Mouse (Mus musculus) frontal cortex, postnatal 36 days (tissue): Measurements from ENCODE around the gene Fgf22.

Experiments
- DNase-seq, 2 experiments: peaks; one replicate each; pipeline ENCODE4 v3.0.0; 2022; ENCODE audit warnings: low spot score in 2 of 2

Fgf22 gene

DNA sequence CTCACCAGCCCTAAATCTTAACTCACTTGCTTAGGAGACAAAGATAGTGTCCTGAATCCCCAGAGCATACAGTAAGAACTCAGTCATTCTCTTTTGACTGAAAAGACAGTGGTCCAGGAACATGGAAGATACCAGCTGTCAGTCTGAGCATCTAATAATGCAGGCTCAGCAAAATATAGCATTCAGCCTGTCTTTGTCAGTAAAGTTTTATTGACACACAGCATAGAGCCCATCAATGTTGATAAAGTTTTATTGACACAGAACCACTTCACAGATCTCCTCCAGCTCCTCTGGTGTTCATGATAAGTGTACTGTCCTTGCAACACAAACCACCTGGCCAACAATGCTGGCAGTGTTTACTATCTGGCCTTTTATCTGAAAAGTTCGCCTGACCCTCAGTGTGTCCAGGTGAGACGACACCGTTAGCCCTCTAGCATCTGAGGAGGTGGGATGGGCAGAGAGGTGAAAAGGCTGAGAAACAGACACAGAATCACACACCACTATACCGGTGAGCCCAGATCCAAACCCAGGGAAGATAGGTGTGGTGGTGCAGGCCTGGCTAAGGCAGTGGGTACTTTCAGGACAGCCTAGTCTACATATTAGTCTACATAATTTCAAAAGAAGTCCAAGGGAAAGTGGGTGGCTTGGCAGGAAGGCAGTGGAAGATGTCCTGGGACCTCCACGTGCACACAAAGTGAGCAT, 37.6 kb downstream of the Fgf22 start:
- DNase-seq = no peak

DNA sequence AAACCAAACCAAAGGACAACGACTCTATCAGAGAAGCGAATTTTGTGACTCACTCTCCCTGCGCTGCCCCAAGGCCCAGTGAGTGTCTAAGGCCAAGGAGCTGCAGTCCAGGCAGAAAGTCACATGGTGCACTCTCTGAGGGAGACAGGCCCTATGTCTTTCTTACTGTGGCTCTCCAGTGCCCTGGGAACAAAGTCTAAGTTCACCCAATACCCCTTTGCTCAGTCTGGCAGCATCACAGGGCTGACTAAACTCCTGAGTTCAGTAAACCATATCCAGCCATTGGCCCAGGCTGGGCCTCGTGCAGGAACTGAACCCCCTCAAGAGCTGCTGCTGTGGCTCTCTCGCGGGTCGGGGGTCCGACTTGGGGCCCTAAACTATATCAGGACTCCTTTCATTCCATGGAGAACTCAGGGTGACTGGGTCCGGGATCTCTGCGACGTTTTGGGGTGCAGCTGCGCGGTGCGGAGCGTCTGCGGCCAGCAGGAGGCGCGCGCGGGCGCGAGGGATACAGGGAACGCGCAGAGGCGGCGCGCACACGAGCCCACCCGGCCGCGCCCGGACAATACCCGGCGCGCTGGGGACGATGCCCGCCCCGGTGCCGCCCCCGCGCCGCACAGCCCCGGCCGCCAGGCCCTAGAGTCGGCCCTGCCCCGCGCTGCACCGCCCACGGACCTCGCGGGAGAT, 38.3 kb downstream of the Fgf22 start, which contains the start of gene Palm:
TSS of gene Palm (plus strand) at position 522 of the 687 bp plus-strand sequence.
- peak; percentile 85 for DNase-seq

DNA sequence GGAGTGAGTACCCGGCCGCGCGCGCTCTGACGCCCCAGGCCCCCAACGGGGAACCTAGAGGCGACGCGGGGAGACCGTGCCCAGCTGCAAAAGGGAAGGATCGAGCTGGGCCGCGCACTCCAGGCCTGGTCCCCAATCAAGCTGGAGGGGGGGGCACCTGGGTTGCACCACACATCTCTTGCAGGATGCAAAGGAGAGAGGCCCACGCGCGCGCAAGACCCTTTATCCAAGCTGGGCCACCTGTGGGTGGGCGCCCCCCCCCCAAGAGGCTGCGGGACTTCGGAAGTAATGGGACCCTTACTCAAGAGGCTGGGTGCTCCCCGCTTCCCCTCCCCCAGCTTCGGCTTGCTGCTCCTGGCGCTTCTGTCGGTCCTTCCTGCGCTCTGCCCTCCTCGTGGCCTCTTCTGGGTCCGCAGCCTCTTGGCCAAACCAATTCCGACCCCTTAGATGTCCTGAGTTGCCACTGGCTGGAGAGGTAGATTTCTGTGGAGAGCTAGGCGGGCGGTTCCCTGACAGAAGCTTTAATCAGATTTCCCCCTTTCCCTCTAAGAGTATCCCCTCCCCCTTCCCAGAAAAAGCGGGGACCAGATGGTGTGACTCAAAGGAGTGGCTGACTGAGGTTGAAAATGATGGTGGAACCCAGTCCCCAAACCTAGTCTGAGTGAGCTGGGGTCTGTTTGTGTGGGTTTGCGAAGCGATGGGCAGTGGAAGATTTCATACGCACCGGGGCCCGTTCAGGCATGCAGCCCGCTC, 39.0 kb downstream of the Fgf22 start:
- DNase-seq = peak; percentile 70 to 73

DNA sequence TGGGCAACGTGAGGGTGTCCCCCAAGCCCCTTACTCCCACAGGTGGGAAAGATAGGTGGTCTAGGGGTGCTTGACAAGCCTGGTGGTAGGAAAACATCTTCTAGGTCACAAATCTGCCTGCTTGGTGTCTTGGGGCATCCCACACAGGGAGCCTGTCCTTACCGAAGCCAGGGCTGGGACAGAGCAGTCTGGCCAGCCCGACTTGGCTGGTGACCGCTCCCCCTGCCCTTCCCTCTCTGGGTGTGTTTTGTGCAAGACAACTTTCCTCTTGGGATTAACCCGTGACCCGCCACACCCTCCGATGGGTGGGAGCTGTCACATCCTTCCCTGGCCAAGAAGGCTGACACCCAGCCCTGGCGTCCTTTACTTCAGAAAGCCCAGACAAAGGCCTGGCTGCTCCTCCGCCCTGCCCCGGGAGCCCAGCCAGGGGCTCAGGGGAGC, 39.6 kb downstream of the Fgf22 start:
- peak in 1 of 2 experiments; percentile 35 for DNase-seq

DNA sequence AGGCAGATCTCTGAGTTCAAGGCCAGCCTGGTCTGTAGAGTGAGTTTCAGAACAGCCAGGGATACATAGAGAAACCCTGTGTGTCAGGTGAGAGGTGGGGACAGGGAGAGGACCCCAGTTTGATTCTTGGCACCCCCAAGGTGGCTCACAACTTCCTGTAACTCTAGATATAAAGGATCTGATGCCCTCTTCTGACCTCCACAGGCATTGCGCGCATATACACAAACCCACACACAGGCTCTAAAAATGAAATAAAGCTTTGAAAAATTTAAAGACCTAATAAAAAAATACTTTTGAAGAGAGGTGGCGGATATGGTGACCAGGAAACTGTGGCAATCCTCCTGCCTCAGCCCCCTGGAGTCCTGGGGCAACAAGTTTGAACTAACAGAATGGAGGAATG, 41.0 kb downstream of the Fgf22 start:
- DNase-seq = no peak

DNA sequence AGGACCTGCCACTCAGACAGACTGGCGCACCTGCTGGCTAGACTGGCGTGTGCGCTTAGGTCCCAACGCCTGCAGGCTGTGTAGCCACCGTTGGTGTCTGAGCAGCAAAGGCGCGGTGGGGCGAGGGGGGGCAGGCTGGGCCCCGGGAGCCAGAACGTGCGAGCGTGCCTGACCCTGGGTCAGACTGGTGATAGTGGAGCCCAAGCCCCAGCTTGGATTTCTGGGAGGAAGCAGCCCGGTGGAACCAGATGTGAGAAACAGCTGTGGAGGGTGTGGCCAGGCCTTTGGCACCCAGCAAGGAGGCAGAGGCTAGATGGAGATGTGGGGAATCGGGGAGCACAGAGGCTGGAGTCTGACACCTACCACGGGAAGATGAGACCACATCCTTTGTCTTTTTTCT, 42.5 kb downstream of the Fgf22 start:
- DNase-seq = no peak

DNA sequence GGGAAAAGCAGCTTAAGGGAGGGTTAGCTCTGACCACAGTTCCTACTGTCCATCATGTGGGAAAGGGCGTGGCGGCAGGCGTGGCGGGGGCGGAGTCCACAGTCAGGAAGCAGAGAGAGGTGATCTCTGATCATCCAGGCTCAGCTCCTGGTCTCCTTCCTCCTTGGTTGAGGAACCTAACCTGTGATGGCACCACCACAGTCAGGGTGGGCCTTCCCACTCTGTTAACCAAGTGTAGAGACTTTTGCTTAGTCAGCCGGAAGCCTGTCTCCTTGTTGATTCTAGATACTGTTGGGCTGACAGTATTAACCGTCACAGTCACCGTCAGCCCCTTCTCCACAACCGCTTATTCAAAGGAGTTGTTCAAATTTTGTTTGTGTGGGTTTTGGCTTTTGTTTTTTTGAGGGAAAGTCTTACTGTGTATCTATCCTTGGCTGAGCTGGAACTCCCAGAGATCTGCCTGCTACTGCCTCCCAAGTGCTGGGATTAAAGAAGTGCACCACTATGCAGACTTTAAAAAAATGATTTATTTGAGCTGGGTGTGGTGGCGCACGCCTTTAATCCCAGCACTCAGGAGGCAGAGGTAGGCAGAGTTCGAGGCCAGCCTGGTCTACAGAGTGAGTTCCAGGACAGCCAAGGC, 43.5 kb downstream of the Fgf22 start:
- DNase-seq = no peak

DNA sequence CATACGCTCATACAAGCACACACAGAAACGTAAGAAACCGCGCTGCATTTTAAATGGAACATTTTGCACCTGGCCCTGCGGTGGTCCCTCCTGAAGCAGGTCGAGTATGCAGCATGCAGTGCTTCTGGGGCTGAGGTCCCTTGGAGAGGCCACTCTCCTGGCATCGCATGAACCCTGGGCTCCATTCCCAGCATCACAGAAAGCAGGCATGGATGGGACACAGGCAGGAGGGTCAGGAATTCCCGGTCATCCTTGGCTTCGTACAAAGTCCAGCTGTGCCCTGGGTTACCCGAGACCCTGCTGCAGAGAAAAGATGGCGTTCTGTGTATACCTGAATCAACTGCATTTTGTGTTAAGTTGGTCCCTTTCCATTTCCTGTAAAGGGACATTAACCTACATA, 45.6 kb downstream of the Fgf22 start:
- no peak for DNase-seq

DNA sequence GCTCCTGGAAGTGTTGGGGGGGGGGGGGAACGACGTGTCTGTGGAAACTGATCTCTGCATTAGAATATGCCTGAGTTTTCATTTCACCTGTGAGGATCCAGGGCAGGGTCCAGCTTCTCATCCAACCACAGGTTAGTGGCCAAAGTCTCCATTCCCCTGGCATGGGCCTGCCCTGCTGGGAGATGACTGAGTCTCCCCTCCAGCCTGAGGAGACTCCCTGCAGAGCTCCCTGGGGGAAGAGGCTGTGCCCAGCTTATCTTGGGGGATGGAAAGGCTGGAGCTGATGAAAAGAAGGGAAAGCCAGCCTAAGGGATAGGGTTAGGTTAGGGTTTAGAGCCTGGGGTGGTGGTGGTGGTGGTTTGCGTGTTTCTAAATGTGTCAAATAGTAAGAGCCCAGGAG, 47.0 kb downstream of the Fgf22 start:
- no peak for DNase-seq

DNA sequence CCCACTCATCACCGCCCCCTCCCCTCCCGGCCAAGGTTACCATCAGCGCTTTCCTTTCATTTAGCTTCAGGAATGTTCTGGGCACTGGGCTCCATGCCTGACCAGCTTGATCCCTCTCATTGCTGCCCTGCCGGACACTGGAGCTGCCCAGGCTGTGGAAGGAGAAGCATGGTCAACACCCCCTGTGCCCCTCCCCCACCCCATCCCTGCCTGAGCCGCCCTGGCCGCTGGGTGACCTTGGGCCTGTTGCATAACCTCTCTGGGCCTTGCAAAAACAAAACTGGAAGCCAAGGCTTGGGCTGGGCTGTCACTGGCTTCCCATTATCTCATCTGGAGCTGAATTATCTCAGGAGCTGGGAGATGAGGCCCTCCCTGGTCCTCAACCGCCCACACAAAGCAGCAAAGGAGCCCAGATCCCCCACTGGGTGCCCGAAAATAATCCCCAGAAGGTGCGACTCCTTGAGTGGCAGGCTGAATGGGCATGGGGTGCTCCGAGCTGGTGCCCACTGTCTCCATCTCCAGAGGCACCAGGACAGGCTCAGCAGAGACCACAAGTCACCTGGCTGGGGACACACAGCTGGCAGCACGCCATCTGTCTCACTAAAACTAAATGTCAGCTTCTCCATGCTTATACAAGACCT, 47.6 kb downstream of the Fgf22 start:
- DNase-seq = peak; percentile 61 to 75

DNA sequence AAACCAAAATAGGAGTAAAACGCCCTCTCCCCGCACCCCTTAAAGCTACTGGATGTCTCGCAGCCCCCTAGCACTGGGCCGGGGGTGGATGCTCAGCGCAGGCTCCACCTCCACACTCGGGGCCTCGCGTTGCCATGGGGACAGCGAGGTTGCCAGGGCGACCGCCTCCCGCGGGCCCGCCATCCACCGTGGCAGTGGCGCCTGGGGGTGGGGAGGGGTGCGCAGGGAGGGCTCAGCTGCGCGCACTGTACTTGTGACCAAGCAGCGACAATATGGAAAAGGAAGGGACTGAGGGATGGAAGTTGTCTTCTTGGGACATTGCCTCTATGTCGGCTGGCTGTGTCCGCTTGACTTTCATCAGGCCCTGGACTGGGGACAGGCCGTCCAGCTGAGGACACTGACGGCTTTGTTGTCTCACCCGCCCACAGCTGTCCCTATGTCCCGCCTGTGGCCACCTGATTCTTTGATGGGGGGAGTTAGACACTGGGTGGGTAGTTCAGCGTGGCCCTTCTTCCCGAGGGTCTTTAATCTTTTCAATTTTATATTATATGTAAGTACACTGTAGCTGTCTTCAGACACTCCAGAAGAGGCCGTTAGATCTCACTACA, 48.9 kb downstream of the Fgf22 start:
- peak; percentile 93 to 94 for DNase-seq

DNA sequence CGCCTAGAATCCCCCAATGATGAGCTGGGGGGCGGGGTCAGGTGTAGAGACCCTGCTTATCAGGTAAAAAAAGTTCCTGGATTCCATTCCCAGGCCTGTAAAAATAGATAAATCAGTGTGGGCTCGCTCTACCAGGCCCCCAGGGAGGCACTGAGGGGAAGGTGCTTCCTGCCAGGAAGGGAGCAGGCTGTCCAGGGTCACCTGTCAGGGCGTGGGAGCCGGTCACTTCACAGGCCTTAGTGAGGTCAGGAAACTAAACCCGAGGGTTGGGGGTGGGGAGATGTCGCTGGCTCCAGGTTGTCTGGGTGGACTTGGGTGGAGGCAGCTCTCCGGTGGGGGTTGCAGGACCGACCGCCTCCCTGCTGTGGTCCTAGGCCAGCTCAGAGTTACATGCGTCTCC, 50.8 kb downstream of the Fgf22 start:
- no peak for DNase-seq

DNA sequence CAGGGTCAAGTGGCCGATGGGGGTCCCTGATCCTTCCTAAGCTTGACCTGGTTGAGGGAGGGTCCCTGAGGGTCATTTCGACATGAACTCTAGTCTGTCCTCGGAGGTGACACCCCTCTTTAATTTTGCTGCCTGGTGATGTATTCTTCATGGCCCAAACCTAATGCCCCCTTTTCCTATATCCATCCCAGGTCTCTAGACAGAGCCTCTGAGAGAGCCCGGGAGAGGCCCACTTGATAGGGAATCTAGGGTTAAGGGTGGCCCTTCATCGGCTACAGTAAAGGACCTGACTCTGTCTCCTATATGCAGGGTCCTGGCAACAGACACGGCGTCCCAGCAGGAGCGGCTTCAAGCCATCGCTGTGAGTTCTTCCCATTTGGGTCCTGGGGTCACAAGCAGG, 51.5 kb downstream of the Fgf22 start:
- no peak for DNase-seq

DNA sequence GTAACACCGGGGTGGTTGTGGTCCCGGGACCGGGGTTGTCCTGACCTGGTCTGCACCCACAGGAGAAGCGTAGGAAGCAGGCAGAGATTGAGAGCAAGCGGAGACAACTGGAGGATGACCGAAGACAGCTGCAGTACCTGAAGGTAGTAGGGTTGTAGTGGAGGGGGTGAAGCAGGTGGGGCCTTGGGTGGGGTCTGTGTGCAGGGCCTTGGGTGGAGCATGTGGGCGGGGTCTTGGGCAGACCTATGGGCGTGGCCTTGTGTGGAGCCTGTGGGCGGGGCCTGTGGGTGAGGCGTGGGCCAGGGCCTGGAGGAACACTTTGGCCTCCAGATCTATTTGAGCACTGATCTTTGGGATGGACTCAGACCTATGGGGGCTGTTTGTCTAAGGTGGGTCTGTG, 52.1 kb downstream of the Fgf22 start:
- DNase-seq = no peak

DNA sequence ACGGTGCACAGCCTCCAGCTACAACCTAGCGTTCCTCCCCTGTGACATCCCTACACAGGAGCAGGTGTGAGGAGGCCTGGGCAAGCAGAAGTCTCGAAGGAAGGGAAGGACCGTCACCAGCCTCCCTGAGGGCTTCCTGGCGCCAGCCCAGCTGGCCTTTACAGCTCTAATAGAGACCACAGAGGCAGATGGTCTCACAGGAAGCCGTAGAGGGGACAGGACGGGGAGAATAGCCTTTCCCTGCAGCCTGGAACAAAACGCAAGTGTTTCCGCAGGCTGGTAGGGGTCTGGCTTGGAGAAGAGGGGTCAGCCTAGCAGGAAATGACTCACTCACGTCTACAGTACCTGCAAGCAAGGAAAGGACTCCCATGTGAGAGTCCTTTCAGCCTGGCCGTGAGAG, 53.0 kb downstream of the Fgf22 start:
- no peak for DNase-seq
